Mouse (Mus musculus) MEL (cell line): ENCODE data around the gene Prr5l. TPM values are rescaled to one million over a fixed set of nuclear protein-coding genes. Genes with fewer than 3 reads are reported as not detected.

Source experiments
- DNase-seq: peaks from one replicate; pipeline ENCODE4 v3.0.0; 2011; ENCODE audit warnings: low read depth, low spot score
- H3K27ac ChIP-seq: 2 replicates; pipeline ENCODE4 v1.5.1; 2012; ENCODE audit warnings: low read depth, mild to moderate bottlenecking, control low read depth, low read length, moderate library complexity; ENCODE audit not compliant: control insufficient read depth
- H3K27me3 ChIP-seq, 2 experiments: fragments of 150-350 bp in 1 of 2; sonication (generic) in 1 of 2; 2 replicates each; pipeline ENCODE4 v1.6.1; 2012; ENCODE audit warnings: low read length in 2 of 2, mild to moderate bottlenecking in 2 of 2, improper control_type of control experiment in 1 of 2, moderate library complexity in 1 of 2; ENCODE audit not compliant: insufficient read depth in 2 of 2, control insufficient read depth in 1 of 2
- H3K36me3 ChIP-seq, 2 experiments: 2 replicates each; pipeline ENCODE4 v1.6.1; 2012 to 2014; ENCODE audit warnings: low read length in 2 of 2, improper control_type of control experiment in 1 of 2, inconsistent platforms in 1 of 2, mild to moderate bottlenecking in 1 of 2; ENCODE audit not compliant: insufficient read depth in 2 of 2, control insufficient read depth in 1 of 2
- H3K4me1 ChIP-seq, 2 experiments: fragments of 150-350 bp in 1 of 2; sonication (generic) in 1 of 2; 2 replicates each; pipeline ENCODE4 v1.6.1; 2012; ENCODE audit warnings: low read length in 2 of 2, improper control_type of control experiment in 1 of 2, mild to moderate bottlenecking in 1 of 2; ENCODE audit not compliant: insufficient read depth in 2 of 2, control insufficient read depth in 1 of 2
- H3K4me3 ChIP-seq, 2 experiments: fragments of 150-350 bp in 1 of 2; sonication (generic) in 1 of 2; 2 replicates each; pipeline ENCODE4 v1.5.1; 2012; ENCODE audit warnings: low read depth in 2 of 2, low read length in 2 of 2, mild to moderate bottlenecking in 2 of 2, moderate library complexity in 2 of 2, control low read depth in 1 of 2, improper control_type of control experiment in 1 of 2; ENCODE audit not compliant: control insufficient read depth in 1 of 2, insufficient read depth in 1 of 2
- H3K79me2 ChIP-seq: 2 replicates; pipeline ENCODE4 v1.6.1; 2012; ENCODE audit warnings: mild to moderate bottlenecking, low read length, moderate library complexity; ENCODE audit not compliant: control insufficient read depth, poor library complexity, insufficient read depth
- H3K9ac ChIP-seq: 2 replicates; pipeline ENCODE4 v1.6.1; 2012; ENCODE audit warnings: low read depth, mild to moderate bottlenecking, control low read depth, low read length, moderate library complexity; ENCODE audit not compliant: control insufficient read depth, poor library complexity, severe bottlenecking
- H3K9me3 ChIP-seq: fragments of 150-350 bp; sonication (generic); replicated peaks from 2 replicates; pipeline ENCODE4 v1.6.1; 2012; ENCODE audit warnings: mild to moderate bottlenecking, low read length, improper control_type of control experiment, moderate library complexity; ENCODE audit not compliant: insufficient read depth
- BHLHE40 ChIP-seq: IDR thresholded peaks from 2 replicates; pipeline ENCODE4 v1.6.1; 2012; ENCODE audit warnings: low read depth, mild to moderate bottlenecking, inconsistent platforms, low read length, improper control_type of control experiment, borderline replicate concordance
- CTCF ChIP-seq, 3 experiments: IDR thresholded peaks in 2 of 3; conservative IDR thresholded peaks in 1 of 3; 2 replicates each; pipeline ENCODE4 v1.5.1; 2011 to 2012; ENCODE audit warnings: low read length in 3 of 3, low read depth in 2 of 3, mild to moderate bottlenecking in 2 of 3, improper control_type of control experiment in 1 of 3, inconsistent platforms in 1 of 3, mixed read lengths in 1 of 3, moderate library complexity in 1 of 3; ENCODE audit not compliant: control insufficient read depth in 1 of 3, insufficient read depth in 1 of 3, poor library complexity in 1 of 3, severe bottlenecking in 1 of 3
- MAX ChIP-seq: IDR thresholded peaks from 2 replicates; pipeline ENCODE4 v1.6.1; 2011; ENCODE audit warnings: low read length, improper control_type of control experiment
- MEF2A ChIP-seq: IDR thresholded peaks from 2 replicates; pipeline ENCODE4 v1.6.1; 2014; ENCODE audit warnings: low read depth, mild to moderate bottlenecking, inconsistent platforms, low read length, improper control_type of control experiment; ENCODE audit not compliant: poor library complexity, insufficient replicate concordance, severe bottlenecking; ENCODE audit errors: extremely low read depth
- MYC ChIP-seq: IDR thresholded peaks from 2 replicates; pipeline ENCODE4 v1.6.1; 2011; ENCODE audit warnings: low read depth, mild to moderate bottlenecking, low read length, improper control_type of control experiment, moderate library complexity
- NELFE ChIP-seq: IDR thresholded peaks from 2 replicates; pipeline ENCODE4 v1.6.1; 2011; ENCODE audit warnings: low read depth, low read length, improper control_type of control experiment
- NRF1 ChIP-seq: IDR thresholded peaks from 2 replicates; pipeline ENCODE4 v1.6.1; 2014; ENCODE audit warnings: low read depth, mild to moderate bottlenecking, inconsistent platforms, low read length, improper control_type of control experiment, moderate library complexity; ENCODE audit not compliant: poor library complexity, insufficient read depth, severe bottlenecking
- POLR2AphosphoS5 ChIP-seq: IDR thresholded peaks from 2 replicates; pipeline ENCODE4 v1.6.1; 2012; ENCODE audit warnings: low read depth, borderline replicate concordance, mild to moderate bottlenecking, inconsistent platforms, low read length, moderate library complexity, mixed read lengths
- RAD21 ChIP-seq: IDR thresholded peaks from 2 replicates; pipeline ENCODE4 v1.6.1; 2011; ENCODE audit warnings: mild to moderate bottlenecking, low read depth, low read length, improper control_type of control experiment
- SIN3A ChIP-seq: IDR thresholded peaks from 2 replicates; pipeline ENCODE4 v1.6.1; 2012; ENCODE audit warnings: low read length, improper control_type of control experiment, inconsistent platforms
- SMC3 ChIP-seq: IDR thresholded peaks from 2 replicates; pipeline ENCODE4 v1.6.1; 2011; ENCODE audit warnings: low read depth, low read length, improper control_type of control experiment
- TAL1 ChIP-seq: IDR thresholded peaks from 2 replicates; pipeline ENCODE4 v1.6.1; 2012; ENCODE audit warnings: mild to moderate bottlenecking, inconsistent platforms, low read length, moderate library complexity, mixed read lengths
- USF1 ChIP-seq: IDR thresholded peaks from 2 replicates; pipeline ENCODE4 v1.6.1; 2014; ENCODE audit warnings: low read depth, mild to moderate bottlenecking, inconsistent platforms, low read length, improper control_type of control experiment, moderate library complexity
- USF2 ChIP-seq, 2 experiments: IDR thresholded peaks; 2 replicates each; pipeline ENCODE4 v1.6.1; 2011 to 2012; ENCODE audit warnings: improper control_type of control experiment in 2 of 2, low read length in 2 of 2, borderline replicate concordance in 1 of 2, inconsistent platforms in 1 of 2, low read depth in 1 of 2, mild to moderate bottlenecking in 1 of 2; ENCODE audit not compliant: insufficient read depth in 1 of 2
- ZC3H11A ChIP-seq: IDR thresholded peaks from 2 replicates; pipeline ENCODE4 v1.6.1; 2012; ENCODE audit warnings: low read depth, mild to moderate bottlenecking, inconsistent platforms, low read length, improper control_type of control experiment
- ZMIZ1 ChIP-seq: IDR thresholded peaks from 2 replicates; pipeline ENCODE4 v1.6.1; 2012; ENCODE audit warnings: low read depth, mild to moderate bottlenecking, inconsistent platforms, low read length, improper control_type of control experiment, moderate library complexity
- polyA plus RNA-seq, 2 experiments: library from polyadenylated mRNA; stranded (reverse) in 1 of 2; unstranded in 1 of 2; fragments of >175 nt in 1 of 2; fragments of >200 nt in 1 of 2; gene quantifications; 2 replicates each; pipeline versions ENCODE4 v1.2.1 to v1.2.4; 2012; ENCODE audit warnings: low replicate concordance in 2 of 2, low read depth in 1 of 2; ENCODE audit not compliant: insufficient read length in 2 of 2, insufficient read depth in 1 of 2, missing spikeins in 1 of 2
- total RNA-seq: library from RNA; depleted of rRNA; stranded (reverse); fragments of 300-350 nt; gene quantifications from 2 replicates; pipeline ENCODE4 v1.2.3, GENCODE M21; 2012; rRNA removed

Gene Prr5l
- total and polyA plus RNA-seq, 3 experiments: 0.04 TPM; not detected in 2

- no peak overlapping the region for H3K9ac ChIP-seq
- peak; percentile 75 for DNase-seq
- H3K4me3 ChIP-seq: no peak overlapping the region
Measured at GRCm38 (mm10) chr2:101665058-101665702, 217.6 kb downstream of the Prr5l start.

More at GRCm38 (mm10) chr2:101665058-101665702, 217.6 kb downstream of the Prr5l start:
- H3K4me1 ChIP-seq: no peaks in the 10 kb centered on the region
- H3K9me3 ChIP-seq: no peaks in the 10 kb centered on the region
- no peaks in the 10 kb centered on the region for H3K36me3 ChIP-seq
- H3K27me3 ChIP-seq: peaks cover 2 to 5% of the 10 kb centered on the region in 2 experiments
- no peaks in the 10 kb centered on the region for H3K79me2 ChIP-seq
- no peak overlapping the region for H3K27ac ChIP-seq
- TF ChIP-seq MAX: peak; percentile 38; the same call in 1 of the 2 replicates
- peak; percentile 28; the same call in 1 of the 2 replicates for TF ChIP-seq BHLHE40
- peak; percentile 65 for TF ChIP-seq ZC3H11A
- peak; percentile 84 for TF ChIP-seq RAD21
- TF ChIP-seq POLR2AphosphoS5: no peak
- peak; percentile 87 to 94 (median 89) for TF ChIP-seq CTCF (IDR thresholded peaks at IDR 0.05 in 2 of 3, conservative IDR thresholded peaks at IDR 0.05 in 1 of 3; ENCODE audit: control insufficient read depth in 1 of 3, insufficient read depth in 1 of 3, low read depth in 2 of 3, low read length in 3 of 3, poor library complexity in 1 of 3, severe bottlenecking in 1 of 3)
- TF ChIP-seq MEF2A: peak; percentile 86; the same call in 1 of the 2 replicates
- TF ChIP-seq SMC3: peak; percentile 66
- TF ChIP-seq SIN3A: no peak
- peak; percentile 53; the same call in 1 of the 2 replicates for TF ChIP-seq NRF1
- TF ChIP-seq NELFE: no peak
- TF ChIP-seq MYC: peak; percentile 53; the same call in 1 of the 2 replicates
- TF ChIP-seq USF1: 0 out of 2 replicates have a peak, but pooled peaks have one; percentile 19
- TF ChIP-seq ZMIZ1: no peak
- no peak for TF ChIP-seq TAL1
- TF ChIP-seq USF2 (IDR thresholded peaks at IDR 0.05; ENCODE audit: borderline replicate concordance in 1 of 2, insufficient read depth in 1 of 2, low read depth in 1 of 2, low read length in 2 of 2): no peak
- TF ChIP-seq, all 39 proteins: peak for 10

Other genes starting within 250 kb of the Prr5l start
- gene Rag1, start 233.5 kb downstream of the Prr5l start, total RNA-seq: under 0.01 TPM in 1 of 2 replicates, not detected in the other
- not detected for gene Rag1, start 233.5 kb downstream of the Prr5l start, polyA plus RNA-seq
- 30.6 and 31.2 TPM in 2 replicates for gene B230118H07Rik, start 233.5 kb downstream of the Prr5l start, total RNA-seq
- gene B230118H07Rik, start 233.5 kb downstream of the Prr5l start, polyA plus RNA-seq: 10 to 100 TPM in 1 of 2 experiments, not detected in 1; 22.4 TPM
- gene Traf6, start 204.6 kb downstream of the Prr5l start, total RNA-seq: 11.8 and 12.7 TPM in 2 replicates
- gene Traf6, start 204.6 kb downstream of the Prr5l start, polyA plus RNA-seq: 10 to 100 TPM in 1 of 2 experiments, not detected in 1; 18.0 TPM
- 50.6 and 62.8 TPM in 2 replicates for gene Commd9, start 3.2 kb upstream of the Prr5l start, total RNA-seq
- 10 to 100 TPM in 1 of 2 experiments, not detected in 1; 57.6 TPM for gene Commd9, start 3.2 kb upstream of the Prr5l start, polyA plus RNA-seq